Mouse (Mus musculus): ENCODE data around the gene Mtmr10. TPM values are rescaled to one million over a fixed set of nuclear protein-coding genes. Genes with fewer than 3 reads are reported as not detected.

Gene Mtmr10
- 10 to 100 TPM; 10.0 to 10.4 TPM for total RNA-seq (2023)

DNA sequence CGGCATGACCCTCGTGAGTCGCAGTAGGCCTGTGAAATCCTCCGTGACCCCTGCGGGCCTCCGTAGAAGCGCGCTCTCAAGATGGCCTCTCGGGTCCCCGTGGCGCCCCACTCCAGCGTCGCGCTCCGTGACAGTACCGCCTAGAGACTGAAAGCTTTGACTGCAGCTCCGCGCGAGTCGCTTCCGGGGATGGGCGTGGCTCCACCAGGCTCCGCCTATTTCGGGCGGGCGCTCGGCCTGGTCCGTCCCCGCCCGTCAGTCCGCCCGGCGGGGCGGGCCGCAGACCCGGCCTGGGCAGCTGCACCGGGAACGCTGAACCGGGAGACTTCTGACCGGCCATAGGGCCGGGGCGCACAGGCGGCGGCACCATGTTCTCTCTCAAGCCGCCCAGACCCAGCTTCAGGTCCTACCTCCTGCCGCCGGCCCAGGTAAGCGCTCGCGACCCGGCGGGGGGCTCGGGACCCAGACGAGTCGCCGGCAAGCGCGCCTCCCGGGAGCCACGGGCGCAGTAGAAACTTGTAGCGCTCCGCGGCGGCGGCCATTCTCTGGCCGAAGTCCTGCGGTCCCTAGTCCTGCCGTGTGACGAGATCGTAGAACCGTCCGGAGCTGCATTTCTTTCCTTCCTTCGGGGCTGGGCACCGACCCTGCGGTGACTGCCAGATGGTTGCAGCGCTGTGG, at the start of gene Mtmr10:
Mtmr10 (plus strand) TSS at position 240 of the 678 bp plus-strand sequence.

GRCm38 (mm10) chr7:64373830-64374562, 86.5 kb downstream of the Mtmr10 start, which contains the start of gene Fan1:
TSS of gene Fan1 (minus strand) at chr7:64374095.

Other genes with a start within 250 kb of the Mtmr10 start
- not detected for gene Trpm1, start 133.8 kb upstream of the Mtmr10 start, total RNA-seq (2023)
- 1 to 10 TPM; 3.2 to 3.4 TPM for gene Fan1, start 86.4 kb downstream of the Mtmr10 start, total RNA-seq (2023)
- 10 to 100 TPM; 22.3 to 27.5 TPM for gene Mphosph10, start 104.6 kb downstream of the Mtmr10 start, total RNA-seq (2023)
- 10 to 100 TPM; 35.0 to 39.8 TPM for gene Mcee, start 105.0 kb downstream of the Mtmr10 start, total RNA-seq (2023)
- gene Apba2, start 214.1 kb downstream of the Mtmr10 start, total RNA-seq (2023) = not detected

All from neutrophil, adult 83 days (primary cell).